Mouse (Mus musculus): ENCODE measurements at regions not wholly inside any gene's neighbourhood (a gene's known extent, or its start where the extent isn't known, plus 50 kb on each side); places are given as distances from the start of the nearest gene placed in this dataset.

DNA sequence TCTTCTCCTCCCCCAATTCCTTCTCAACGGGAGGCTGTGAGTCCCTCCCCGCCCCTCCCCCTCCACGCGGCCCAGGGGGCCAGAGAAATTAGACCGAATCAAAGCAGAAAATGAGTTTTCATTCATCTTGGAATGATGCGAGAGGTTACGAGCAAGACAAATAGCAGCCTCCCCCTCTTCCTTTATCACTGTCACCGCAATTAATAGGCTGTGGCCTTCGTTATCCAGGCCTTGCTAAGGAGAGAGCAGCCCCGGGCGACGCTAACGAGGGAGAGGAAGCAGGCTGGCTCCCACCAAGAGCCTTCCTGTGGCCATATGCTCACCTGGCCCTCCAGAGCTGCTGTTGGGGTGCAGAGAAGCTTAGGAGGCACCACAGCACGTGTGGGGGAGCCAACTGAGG is 61.8 kb upstream of the Lhx1 start:
- TF ChIP-seq POLR2A (IDR thresholded peaks at IDR 0.05; ENCODE audit: insufficient read length, low read depth) (no peak), POLR2AphosphoS2 (IDR thresholded peaks at IDR 0.05; ENCODE audit: insufficient read length, low read depth) (no peak)
